Mouse (Mus musculus) forebrain, embryonic 16.5 days (tissue): ENCODE measurements around the gene Adam17. TPM values are rescaled to one million over a fixed set of nuclear protein-coding genes. Genes with fewer than 3 reads are reported as not detected.

Experiments used
- ATAC-seq: fragments of 200-750 bp; cut with Nextera tagmentation; 2 replicates; pipeline ENCODE4 v1.8.0; 2017; ENCODE audit warnings: mild to moderate bottlenecking, moderate library complexity
- H3K27ac ChIP-seq: fragments of 300-500 bp; sonication (generic); 2 replicates; pipeline ENCODE4 v1.5.1; 2014; ENCODE audit warnings: low read length, control low read depth
- H3K27me3 ChIP-seq: fragments of 300-500 bp; sonication (generic); replicated peaks from 2 replicates; pipeline ENCODE4 v1.6.1; 2014; ENCODE audit warnings: low read length; ENCODE audit not compliant: control insufficient read depth, insufficient read depth
- H3K36me3 ChIP-seq: fragments of 300-500 bp; sonication (generic); 2 replicates; pipeline ENCODE4 v1.6.1; 2014; ENCODE audit not compliant: control insufficient read depth, insufficient read depth
- H3K4me1 ChIP-seq: fragments of 300-500 bp; sonication (generic); replicated peaks from 2 replicates; pipeline ENCODE4 v1.6.1; 2014; ENCODE audit warnings: low read length; ENCODE audit not compliant: control insufficient read depth, insufficient read depth
- H3K4me2 ChIP-seq: fragments of 300-500 bp; sonication (generic); 2 replicates; pipeline ENCODE4 v1.6.1; 2014; ENCODE audit warnings: mild to moderate bottlenecking, low read length, control low read depth
- H3K4me3 ChIP-seq: fragments of 300-500 bp; sonication (generic); replicated peaks from 2 replicates; pipeline ENCODE4 v1.5.1; 2014; ENCODE audit warnings: mild to moderate bottlenecking, low read length, control low read depth
- H3K9ac ChIP-seq: fragments of 300-500 bp; sonication (generic); replicated peaks from 2 replicates; pipeline ENCODE4 v1.6.1; 2014; ENCODE audit warnings: low read depth, low read length, control low read depth
- H3K9me3 ChIP-seq: fragments of 300-500 bp; sonication (generic); 2 replicates; pipeline ENCODE4 v1.6.1; 2016; ENCODE audit warnings: low read length; ENCODE audit not compliant: control insufficient read depth
- WGBS: fragments of 180-500 bp; shearing (Covaris S2); extraction: QIAGEN DNeasy Blood & Tissue Kit; methylation state at CpG from one replicate; pipeline ENCODE4 v1.1.7; 2014; 5-methylcytosine and 5-hydroxymethylcytosine counted together
- polyA plus RNA-seq: library from polyadenylated mRNA; unstranded; fragments of >200 nt; fragmentation: Nextera tagmentation; extraction: Ambion mirVana; gene quantifications from 2 replicates; pipeline ENCODE4 v1.2.1, GENCODE M21; 2015

The Adam17 gene
- polyA plus RNA-seq = 18.0 and 23.2 TPM in 2 replicates

- Histone ChIP-seq H3K4me3 (peak within 1 kb of the TSS; percentile 80), H3K27ac (peak within 1 kb of the TSS; percentile 93), H3K27me3 (no peaks in the 10 kb centered on the region), H3K9ac (peak within 1 kb of the TSS; percentile 91), H3K9me3 (no peaks in the 10 kb centered on the region), H3K4me1 (peaks cover 8% of the 10 kb centered on the region), H3K36me3 (no peaks in the 10 kb centered on the region), H3K4me2 (peak within 1 kb of the TSS; percentile 86)
- under 1% methylated on average over 55 of the region's 55 CpGs for WGBS
- ATAC-seq = peak; percentile 99
Observed at GRCm38 (mm10) chr12:21373100-21373819, at the start of gene Adam17. TSS of gene Adam17 (minus strand) at chr12:21373632.

DNA sequence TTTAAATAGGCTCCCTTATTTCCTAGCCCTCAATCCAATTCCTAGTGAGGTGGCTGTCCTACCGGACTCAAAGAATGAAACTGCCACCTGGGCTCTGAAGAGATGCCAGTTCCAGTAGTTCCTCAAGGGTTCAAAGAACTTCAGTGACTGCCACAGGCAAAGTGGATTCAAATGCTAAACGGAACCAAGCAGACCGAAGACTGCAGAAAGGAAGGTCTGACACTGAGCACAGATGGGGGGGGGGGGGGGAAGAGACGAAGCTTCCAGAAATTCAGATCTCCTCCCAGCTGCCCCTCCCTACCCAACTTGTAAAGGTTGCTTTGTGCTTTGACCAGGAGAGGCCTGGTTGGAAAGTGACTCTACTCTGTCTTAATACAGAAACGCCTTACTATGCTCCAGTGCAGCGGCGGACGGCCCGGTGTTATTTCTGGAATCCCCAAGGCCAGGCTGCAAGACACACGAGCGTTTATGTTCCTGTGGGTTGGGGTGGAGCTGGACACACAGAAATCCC, 45.2 kb upstream of the Adam17 start:
- ATAC-seq = no peak
- Histone ChIP-seq H3K27ac (peak overlapping the region; percentile 95), H3K4me2 (peak overlapping the region; percentile 77), H3K4me3 (peak overlapping the region; percentile 82), H3K9ac (peak overlapping the region; percentile 93), H3K9me3 (0 out of 2 replicates have a peak, but pooled peaks cover 2% of the 10 kb centered on the region), H3K36me3 (peaks cover 8% of the 10 kb centered on the region), H3K27me3 (no peaks in the 10 kb centered on the region), H3K4me1 (peaks cover 14% of the 10 kb centered on the region)
- 39% methylated on average over 11 of the region's 11 CpGs for WGBS

GRCm38 (mm10) chr12:21418083-21418482, 44.7 kb upstream of the Adam17 start:
- peak overlapping the region; percentile 93 for H3K9ac ChIP-seq
- H3K4me3 ChIP-seq = peak overlapping the region; percentile 82
- H3K4me1 ChIP-seq = peaks cover 14% of the 10 kb centered on the region
- peaks cover 13% of the 10 kb centered on the region for H3K36me3 ChIP-seq
- H3K4me2 ChIP-seq = peak overlapping the region; percentile 77
- peaks cover 7% of the 10 kb centered on the region; the same call in 1 of the 2 replicates for H3K9me3 ChIP-seq
- ATAC-seq = no peak
- peak overlapping the region; percentile 95 for H3K27ac ChIP-seq
- H3K27me3 ChIP-seq = no peaks in the 10 kb centered on the region
- WGBS = 2% methylated on average over 10 of the region's 10 CpGs

DNA sequence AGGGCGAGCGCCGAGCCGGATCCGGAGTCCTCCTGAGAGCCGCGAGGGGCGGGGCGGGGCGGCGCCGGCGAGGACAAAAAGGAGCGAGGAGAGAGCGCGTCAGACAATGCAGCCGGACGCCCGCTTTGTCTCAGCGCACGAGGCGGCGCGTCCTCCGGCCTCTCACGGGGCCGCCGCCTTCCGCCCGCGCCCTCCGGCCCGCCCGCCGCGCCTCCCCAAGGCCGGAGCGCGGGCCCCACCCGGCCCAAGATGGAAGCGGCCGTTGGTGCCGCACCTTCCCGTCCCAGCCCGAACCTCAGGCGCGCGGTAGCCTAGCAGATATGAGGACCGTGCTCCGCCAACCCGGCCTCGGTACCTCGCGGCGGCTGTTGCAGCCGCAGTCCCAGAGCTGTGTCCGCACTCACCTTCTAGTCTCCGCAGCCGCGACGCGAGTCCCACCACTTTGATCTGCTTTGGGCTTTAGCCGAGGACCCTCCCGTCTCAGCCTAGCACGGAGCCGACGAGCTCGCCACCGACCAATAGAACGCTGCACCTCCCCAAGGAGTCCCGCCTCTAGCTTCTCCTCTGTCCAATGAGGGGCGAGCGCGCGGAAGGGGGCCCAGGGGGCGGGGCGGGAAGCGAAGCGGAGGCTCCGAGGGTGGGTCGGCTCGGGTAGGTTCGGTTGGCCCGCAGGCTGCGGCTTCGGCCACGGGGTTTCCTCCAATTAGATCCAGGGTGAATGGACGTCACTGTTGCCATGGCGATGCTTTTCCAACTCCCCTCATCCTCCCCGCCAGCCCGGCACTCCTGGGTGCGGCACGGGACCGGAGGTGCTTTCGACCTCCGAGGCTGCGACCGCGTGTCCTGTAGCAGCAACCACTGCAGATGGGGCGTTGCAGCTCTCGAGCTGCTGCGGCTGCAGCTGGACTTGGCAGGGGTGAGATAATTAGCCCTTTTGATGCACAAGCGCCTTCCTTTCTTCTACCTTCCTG, 44.0 kb upstream of the Adam17 start, which contains the start of gene Ywhaq:
Gene Ywhaq, minus strand, starts transcription at position 538 of the 971 bp plus-strand sequence.
- ATAC-seq = peak; percentile 99
- peaks cover 14% of the 10 kb centered on the region for H3K4me1 ChIP-seq
- H3K36me3 ChIP-seq = peaks cover 20% of the 10 kb centered on the region
- H3K4me2 ChIP-seq = peak within 1 kb of the TSS; percentile 89
- peak within 1 kb of the TSS; percentile 82 for H3K4me3 ChIP-seq
- H3K27ac ChIP-seq = peak within 1 kb of the TSS; percentile 100
- H3K27me3 ChIP-seq = no peaks in the 10 kb centered on the region
- peak within 1 kb of the TSS; percentile 98 for H3K9ac ChIP-seq
- WGBS = 0% methylated on average over 96 of the region's 103 CpGs
- peaks cover 8% of the 10 kb centered on the region; the same call in 1 of the 2 replicates for H3K9me3 ChIP-seq

- Histone ChIP-seq H3K9ac (peak overlapping the region; percentile 98), H3K27ac (peak overlapping the region; percentile 60; the same call in 1 of the 2 replicates), H3K4me3 (peak overlapping the region; percentile 82), H3K4me1 (peaks cover 14% of the 10 kb centered on the region), H3K36me3 (peaks cover 29% of the 10 kb centered on the region), H3K27me3 (no peaks in the 10 kb centered on the region), H3K9me3 (peaks cover 11% of the 10 kb centered on the region), H3K4me2 (peak overlapping the region; percentile 89)
- ATAC-seq = no peak
- 0% methylated on average over 13 of the region's 15 CpGs for WGBS
Observed at GRCm38 (mm10) chr12:21416506-21416905, 43.1 kb upstream of the Adam17 start.

DNA sequence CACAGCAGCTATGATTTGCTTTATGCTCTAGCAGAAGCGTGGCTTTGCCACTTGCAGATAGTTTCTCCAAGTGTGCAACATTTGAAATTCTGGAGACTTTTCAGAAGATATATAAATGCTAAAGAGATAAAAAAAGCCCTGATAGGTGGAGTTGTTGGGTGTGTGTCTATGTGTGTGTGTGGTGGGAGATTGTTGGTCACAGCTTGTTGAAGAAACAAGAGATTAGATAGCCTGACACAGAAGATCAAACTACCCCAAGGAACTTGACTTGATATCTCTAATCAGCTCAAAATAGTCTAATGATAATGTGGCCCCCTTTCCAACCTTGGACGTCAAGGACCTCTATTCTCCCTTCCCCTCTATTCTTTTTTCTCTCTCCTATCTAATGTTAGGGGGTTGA, 37.2 kb upstream of the Adam17 start:
- 93% methylated on average over 2 of the region's 2 CpGs for WGBS
- Histone ChIP-seq H3K27ac (no peak overlapping the region), H3K36me3 (peaks cover 66% of the 10 kb centered on the region), H3K27me3 (no peaks in the 10 kb centered on the region), H3K4me1 (peaks cover 9% of the 10 kb centered on the region), H3K4me3 (no peak overlapping the region), H3K9me3 (peaks cover 28% of the 10 kb centered on the region), H3K4me2 (no peak overlapping the region), H3K9ac (no peak overlapping the region)
- no peak for ATAC-seq

- no peaks in the 10 kb centered on the region for H3K27me3 ChIP-seq
- ATAC-seq = no peak
- no peak overlapping the region for H3K27ac ChIP-seq
- no peak overlapping the region for H3K4me3 ChIP-seq
- H3K9me3 ChIP-seq = peaks cover 28% of the 10 kb centered on the region
- H3K4me1 ChIP-seq = peaks cover 4% of the 10 kb centered on the region
- no peak overlapping the region for H3K4me2 ChIP-seq
- no peak overlapping the region for H3K9ac ChIP-seq
- WGBS = 97% methylated on average over 3 of the region's 3 CpGs
- H3K36me3 ChIP-seq = peaks cover 64% of the 10 kb centered on the region
Observed at GRCm38 (mm10) chr12:21409651-21410050, 36.2 kb upstream of the Adam17 start.

DNA sequence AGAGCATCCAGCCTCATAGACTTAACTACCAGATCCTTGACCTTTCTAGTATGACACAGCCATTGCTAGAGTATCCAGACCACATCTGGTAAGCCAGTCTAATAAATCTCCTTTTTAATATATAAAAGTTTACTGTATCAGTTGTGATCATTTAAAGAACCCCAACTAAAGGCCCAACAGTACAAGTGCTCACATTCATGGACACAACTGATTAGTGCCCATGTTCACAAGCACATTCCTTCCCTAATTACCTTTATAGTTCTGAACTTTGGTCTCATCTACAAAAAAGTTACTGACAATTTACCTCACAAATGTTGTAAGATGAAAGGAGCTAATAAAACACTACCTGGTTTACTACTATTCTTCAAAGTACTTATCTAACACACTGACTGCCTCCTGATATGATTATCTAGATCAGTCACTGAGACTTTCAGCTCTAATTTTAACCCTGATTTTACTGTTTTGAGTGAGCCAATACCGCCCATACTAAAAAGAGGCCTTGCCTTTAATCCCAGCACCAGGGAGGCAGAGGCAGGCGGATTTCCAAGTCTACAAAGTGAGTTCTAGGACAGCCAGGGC, 35.4 kb upstream of the Adam17 start:
- Histone ChIP-seq H3K27ac (no peak overlapping the region), H3K4me2 (no peak overlapping the region), H3K4me3 (no peak overlapping the region), H3K4me1 (no peaks in the 10 kb centered on the region), H3K9ac (no peak overlapping the region), H3K27me3 (no peaks in the 10 kb centered on the region), H3K36me3 (peaks cover 61% of the 10 kb centered on the region), H3K9me3 (peaks cover 25% of the 10 kb centered on the region)
- 96% methylated on average over 2 of the region's 2 CpGs for WGBS
- ATAC-seq = no peak
